Mouse (Mus musculus) small intestine, adult 2 months (tissue): Measurements from ENCODE around the gene Ctnnbl1.

Source experiments
- CTCF ChIP-seq: fragments of 200-500 bp; IDR thresholded peaks from 2 replicates; pipeline ENCODE4 v1.5.1; 2012; ENCODE audit warnings: low read depth, mild to moderate bottlenecking, control low read depth, inconsistent platforms, low read length, moderate library complexity, mixed read lengths; ENCODE audit not compliant: insufficient replicate concordance, insufficient read length; ENCODE audit errors: extremely low read depth
- POLR2A ChIP-seq: fragments of 200-500 bp; IDR thresholded peaks from 2 replicates; pipeline ENCODE4 v1.6.1; 2012; ENCODE audit warnings: low read depth, mild to moderate bottlenecking, control low read depth, inconsistent platforms, low read length, moderate library complexity

DNA sequence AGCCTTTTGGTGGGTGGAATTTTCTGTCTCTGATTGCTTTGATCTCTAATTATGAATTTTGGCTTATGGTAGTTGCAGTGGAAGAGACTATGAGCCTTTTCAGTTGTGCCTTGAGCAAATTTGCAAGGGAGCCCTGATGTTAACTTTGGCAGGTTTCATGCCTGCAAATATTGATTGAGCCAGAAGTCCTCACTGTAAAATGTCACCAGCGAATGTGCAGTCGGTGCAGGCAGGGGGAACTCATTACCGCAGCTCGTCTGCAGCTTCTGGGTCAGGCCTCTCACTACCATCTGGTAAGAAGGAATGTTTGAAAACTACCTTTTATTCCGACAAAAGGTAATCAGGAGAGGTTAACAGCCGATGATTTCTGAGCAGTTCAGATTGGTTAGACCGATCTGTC lies 29.4 kb downstream of the Ctnnbl1 start:
- no peak for TF ChIP-seq POLR2A
- TF ChIP-seq CTCF = no peak
